In genomic region chr3:56181025-56181424, GRCm38 (mm10) we compare ENCODE assay signal across 9 mouse cellular contexts. TPM values are rescaled to one million over a fixed set of nuclear protein-coding genes. Genes with fewer than 3 reads are reported as not detected.
DNase-seq lines count a peak whose midpoint lies in the region; ATAC-seq and TF ChIP-seq lines count a peak whose summit lies in the region.
"Had no signal": no experiment of that assay in that cellular context is flagged by ENCODE, and none has a peak within 500 bp of the region (broad histone marks: within the 10 kb centered on the region; RNA-seq: fewer than 3 reads in every experiment).

No protein-coding gene starts in this region.

- no peak for ATAC-seq in embryonic facial prominence, embryonic 14.5 days (ENCODE audit: low read depth)
- no peak for ATAC-seq in hindbrain, embryonic 12.5 days (ENCODE audit: low FRiP score)
- ATAC-seq in midbrain, postnatal 0 days (ENCODE audit: low FRiP score) = no peak

- H3K4me2 ChIP-seq in embryonic facial prominence, embryonic 14.5 days (ENCODE audit: low read depth, low read length) = peak overlapping the region; percentile 92
- peak overlapping the region; percentile 96 for H3K4me2 ChIP-seq in hindbrain, embryonic 12.5 days (replicated peaks)
- H3K4me2 ChIP-seq in midbrain, postnatal 0 days (ENCODE audit: low read depth, low read length, poor library complexity, severe bottlenecking) = peak overlapping the region; percentile 76

- TF ChIP-seq CTCF in midbrain, postnatal 0 days (IDR thresholded peaks at IDR 0.05) = no peak

- WGBS in embryonic facial prominence, embryonic 14.5 days = 38% methylated on average over 3 of the region's 3 CpGs
- 41% methylated on average over 3 of the region's 3 CpGs for WGBS in hindbrain, embryonic 12.5 days
- 10% methylated on average over 3 of the region's 3 CpGs for whole genome bisulfite sequencing in midbrain, postnatal 0 days

- peak; percentile 33 for DNase-seq in layer of hippocampus, adult 9-11 months
- DNase-seq in layer of hippocampus, postnatal 10 days (ENCODE audit: low spot score in 2 of 2) = no peak
- DNase-seq in embryonic facial prominence, embryonic 14.5 days (ENCODE audit: low spot score) = peak; percentile 23
- peak; percentile 31 for DNase-seq in midbrain, postnatal 0 days (ENCODE audit: low spot score)
- DNase-seq in urinary bladder, adult 18-20 months (ENCODE audit: low spot score in 2 of 2) = no peak
- DNase-seq in B cell, adult 2 months = no peak
- DNase-seq in spleen, postnatal 36 days (ENCODE audit: low spot score in 2 of 2) = no peak
- DNase-seq: cerebellum, adult 11-12 months had no signal

- peaks cover 5% of the 10 kb centered on the region; the same call in 1 of the 2 replicates for H3K27me3 ChIP-seq in embryonic facial prominence, embryonic 14.5 days (replicated peaks; ENCODE audit: control insufficient read depth, insufficient read depth, low read length)
- H3K27me3 ChIP-seq in hindbrain, embryonic 12.5 days = no peaks in the 10 kb centered on the region
- H3K27me3 ChIP-seq in midbrain, postnatal 0 days (ENCODE audit: insufficient read depth, low read length) = no peaks in the 10 kb centered on the region

- H3K36me3 ChIP-seq in embryonic facial prominence, embryonic 14.5 days (ENCODE audit: control insufficient read depth, insufficient read depth, low read length) = no peaks in the 10 kb centered on the region
- H3K36me3 ChIP-seq in hindbrain, embryonic 12.5 days = no peaks in the 10 kb centered on the region
- H3K36me3 ChIP-seq in midbrain, postnatal 0 days (ENCODE audit: insufficient read depth, low read length) = no peaks in the 10 kb centered on the region

- H3K9ac ChIP-seq in embryonic facial prominence, embryonic 14.5 days (ENCODE audit: low read depth, low read length) = peak overlapping the region; percentile 93; the same call in 1 of the 2 replicates
- no peak overlapping the region for H3K9ac ChIP-seq in hindbrain, embryonic 12.5 days
- no peak overlapping the region; the same call in 1 of the 2 replicates for H3K9ac ChIP-seq in midbrain, postnatal 0 days (replicated peaks; ENCODE audit: low read length, poor library complexity, severe bottlenecking)

- no peak overlapping the region for H3K27ac ChIP-seq in embryonic facial prominence, embryonic 14.5 days (replicated peaks; ENCODE audit: low read depth, low read length)
- H3K27ac ChIP-seq in hindbrain, embryonic 12.5 days = no peak overlapping the region
- H3K27ac ChIP-seq in midbrain, postnatal 0 days (ENCODE audit: low read depth, low read length) = no peak overlapping the region

- H3K4me3 ChIP-seq in embryonic facial prominence, embryonic 14.5 days (ENCODE audit: low read depth, low read length) = peak overlapping the region; percentile 94
- peak overlapping the region; percentile 96 for H3K4me3 ChIP-seq in hindbrain, embryonic 12.5 days
- peak overlapping the region; percentile 81 for H3K4me3 ChIP-seq in midbrain, postnatal 0 days (ENCODE audit: low read depth, low read length)

- H3K9me3 ChIP-seq in embryonic facial prominence, embryonic 14.5 days (ENCODE audit: control insufficient read depth, low read length) = no peaks in the 10 kb centered on the region
- no peaks in the 10 kb centered on the region for H3K9me3 ChIP-seq in hindbrain, embryonic 12.5 days (replicated peaks)
- no peaks in the 10 kb centered on the region for H3K9me3 ChIP-seq in midbrain, postnatal 0 days (ENCODE audit: low read length)

- H3K4me1 ChIP-seq in embryonic facial prominence, embryonic 14.5 days (ENCODE audit: control insufficient read depth, insufficient read depth, low read length) = peaks cover 15% of the 10 kb centered on the region
- H3K4me1 ChIP-seq in hindbrain, embryonic 12.5 days = peaks cover 11% of the 10 kb centered on the region; the same call in 1 of the 2 replicates
- H3K4me1 ChIP-seq in midbrain, postnatal 0 days (ENCODE audit: insufficient read depth, low read length) = no peaks in the 10 kb centered on the region; the same call in 1 of the 2 replicates

RNA-seq across cellular contexts. Expression of gene Nbea, which starts 2.5 kb away (rescaled TPM):
- 100 to 1,000 TPM; 197 to 205 TPM for total RNA-seq in layer of hippocampus, postnatal 10 days (2021)
- polyA plus RNA-seq in embryonic facial prominence, embryonic 14.5 days (2014; fragmentation: Nextera tagmentation; extraction: Ambion mirVana) = 17.9 and 20.4 TPM in 2 replicates
- 32.7 and 33.9 TPM in 2 replicates for polyA plus RNA-seq in hindbrain, embryonic 12.5 days (2016; fragmentation: Nextera tagmentation; extraction: Ambion mirVana)
- 202 and 233 TPM in 2 replicates for total RNA-seq in midbrain, postnatal 0 days (2014; rRNA removed)
- polyA plus RNA-seq in midbrain, postnatal 0 days (2015; fragmentation: Nextera tagmentation; extraction: Ambion mirVana) = 42.8 and 46.8 TPM in 2 replicates

Comparison
In these comparisons a context has a peak if more than half of its experiments do, and no peak if none do; other contexts are left out.
1. DNase-seq: peak in layer of hippocampus, adult 9-11 months (single experiment), embryonic facial prominence, embryonic 14.5 days (single experiment) and midbrain, postnatal 0 days (single experiment); none in layer of hippocampus, postnatal 10 days (0 of 2), urinary bladder, adult 18-20 months (0 of 2), B cell, adult 2 months (0 of 2) and spleen, postnatal 36 days (0 of 2).
2. Peak in every context shown above with its lines, with median percentiles within 50 percentile points of each other: H3K4me2 ChIP-seq and H3K4me3 ChIP-seq.